Mouse (Mus musculus) central nervous system, embryonic 18 days (tissue): ENCODE results near the gene Krtap11-1. TPM values are rescaled to one million over a fixed set of nuclear protein-coding genes. Genes with fewer than 3 reads are reported as not detected.

Source experiments
- polyA plus RNA-seq: library from polyadenylated mRNA; depleted of rRNA; stranded (reverse); fragments of >200 nt; gene quantifications from 2 replicates; pipeline ENCODE4 v1.2.3, GENCODE M21; 2012; rRNA removed

The Krtap11-1 gene
- not detected in 2 replicates for polyA plus RNA-seq

GRCm38 (mm10) chr16:89571083-89571482 is at the start of gene Krtap11-1:
Gene Krtap11-1, minus strand, starts transcription at chr16:89571183.

Other genes with a start within 250 kb of the Krtap11-1 start
- gene Krtap21-1, start 167.3 kb downstream of the Krtap11-1 start, polyA plus RNA-seq, result not detected in 2 replicates
- gene Krtap6-2, start 151.1 kb downstream of the Krtap11-1 start, polyA plus RNA-seq, result not detected in 2 replicates
- 0.12 TPM in 1 of 2 replicates, not detected in the other for gene Krtap8-1, start 83.2 kb downstream of the Krtap11-1 start, polyA plus RNA-seq
- 0.40 and 0.60 TPM in 2 replicates for gene Krtap7-1, start 62.9 kb downstream of the Krtap11-1 start, polyA plus RNA-seq